Mouse (Mus musculus) kidney, adult 18-20 months (tissue): ENCODE results near the gene Taldo1.

Source experiments
- DNase-seq: peaks from one replicate; pipeline ENCODE4 v3.0.0; 2021

The Taldo1 gene

GRCm38 (mm10) chr7:141428701-141429100, 36.7 kb downstream of the Taldo1 start:
- no peak for DNase-seq

DNA sequence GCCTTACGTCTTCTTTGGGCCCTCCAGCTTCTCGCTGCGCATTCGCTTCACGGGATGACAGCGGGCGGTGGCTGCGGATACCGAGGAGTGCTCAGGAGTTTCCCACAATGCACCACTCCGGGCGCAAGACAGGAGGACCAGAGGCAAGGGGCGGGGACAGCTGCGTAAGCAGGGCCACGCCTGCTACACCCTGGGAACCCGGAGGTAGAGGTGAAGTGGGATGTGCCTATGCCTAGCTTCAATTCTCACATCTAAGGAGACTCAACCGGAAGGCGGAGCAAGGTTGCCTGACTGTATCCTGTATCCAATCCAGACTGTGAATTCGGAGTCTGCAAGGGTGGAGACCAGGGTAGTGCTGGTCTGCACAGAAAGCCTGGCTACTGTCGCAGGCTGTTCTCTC, 37.3 kb downstream of the Taldo1 start, which contains the start of gene Cend1:
Gene Cend1 (minus strand): TSS at position 182 of the 400 bp plus-strand sequence.
- peak; percentile 43 for DNase-seq

GRCm38 (mm10) chr7:141429840-141430584, 38.0 kb downstream of the Taldo1 start:
- DNase-seq = no peak

DNA sequence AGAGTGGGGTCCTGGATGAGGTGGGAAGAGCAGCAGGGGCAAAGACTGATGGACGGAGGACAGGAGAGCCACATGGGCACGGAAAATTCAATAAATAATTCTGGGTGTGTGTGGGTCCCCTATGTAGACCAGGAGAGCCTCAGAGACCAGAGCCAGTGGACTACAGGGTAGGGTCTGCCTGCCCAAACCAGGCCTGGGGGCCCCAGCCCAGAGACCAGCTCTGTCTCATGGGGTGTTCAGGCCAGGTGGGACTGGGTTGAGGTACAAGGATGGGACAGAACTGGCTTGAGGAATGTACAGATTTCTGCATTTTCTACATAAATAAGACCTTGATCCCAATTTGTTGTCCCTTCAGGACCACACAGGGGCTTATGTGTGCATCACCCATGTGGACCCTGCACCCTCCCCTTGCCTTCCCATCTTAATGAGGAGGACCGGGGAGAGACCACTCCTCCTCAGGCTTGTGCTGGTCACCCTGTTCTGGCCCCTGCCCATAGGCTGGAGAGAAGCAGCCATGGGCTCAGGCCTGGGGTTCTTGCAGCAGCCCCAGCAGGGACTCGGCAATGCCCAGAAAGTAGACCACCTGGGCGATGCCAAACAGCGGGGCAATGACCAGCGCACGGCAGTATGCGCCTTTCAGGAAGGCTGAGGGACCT, 38.7 kb downstream of the Taldo1 start:
- no peak for DNase-seq

DNA sequence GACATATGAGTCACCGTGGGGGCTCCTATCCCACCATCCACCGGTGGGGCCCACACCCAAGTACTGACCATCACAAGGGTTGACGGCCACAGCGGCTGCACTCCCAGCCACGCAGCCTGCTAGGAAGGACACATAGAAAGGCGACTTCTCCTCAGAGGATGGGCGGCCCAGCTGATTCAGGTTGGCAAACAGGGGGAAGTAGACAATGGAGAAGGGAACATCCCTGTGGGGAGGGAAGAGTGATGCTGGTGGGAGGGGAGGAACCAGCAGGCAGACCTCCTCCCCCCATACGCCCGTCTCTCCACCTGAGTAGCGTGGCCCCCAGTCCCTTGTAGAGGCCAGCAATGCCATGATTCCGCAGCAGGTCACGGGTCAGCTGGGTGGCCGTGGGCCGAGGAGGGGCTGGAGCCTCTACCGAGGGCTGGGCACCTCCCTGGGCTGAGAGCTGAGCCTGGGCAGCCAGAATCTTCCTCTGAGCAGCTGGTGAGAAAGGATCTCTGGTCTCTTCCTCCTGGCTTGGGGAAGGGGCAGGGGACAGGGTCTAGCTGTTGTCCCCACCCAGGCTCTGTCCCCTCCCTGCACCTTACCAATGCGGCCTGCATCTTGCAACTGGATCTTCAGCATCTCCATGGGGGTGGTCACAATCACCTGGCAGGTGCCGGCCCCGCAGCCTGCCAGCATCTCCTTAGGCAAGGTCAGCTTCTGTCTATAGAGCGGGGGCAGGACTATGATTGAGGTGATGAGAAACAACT, 39.6 kb downstream of the Taldo1 start:
- no peak for DNase-seq

DNA sequence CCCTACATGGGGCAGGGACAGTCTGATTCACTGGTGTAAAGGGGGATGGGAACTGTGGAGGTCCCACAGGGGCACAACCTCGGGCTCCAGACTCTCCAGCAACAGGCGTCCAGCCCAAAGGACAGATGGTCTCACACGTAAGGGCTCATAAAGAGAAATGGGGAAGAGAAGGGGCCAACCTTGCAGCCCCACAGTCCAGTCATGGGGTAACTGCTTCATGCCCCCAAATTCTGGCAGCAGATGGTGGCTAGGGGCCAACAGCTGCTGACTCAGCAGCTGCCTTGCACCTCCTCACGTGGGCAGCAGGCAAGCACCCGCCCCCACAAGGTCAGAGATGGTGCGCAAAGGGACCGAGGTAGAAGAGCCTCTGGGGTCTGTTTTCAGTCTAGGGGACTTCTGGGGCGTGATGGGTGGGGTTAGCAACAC, 40.2 kb downstream of the Taldo1 start:
- peak; percentile 59 for DNase-seq

DNA sequence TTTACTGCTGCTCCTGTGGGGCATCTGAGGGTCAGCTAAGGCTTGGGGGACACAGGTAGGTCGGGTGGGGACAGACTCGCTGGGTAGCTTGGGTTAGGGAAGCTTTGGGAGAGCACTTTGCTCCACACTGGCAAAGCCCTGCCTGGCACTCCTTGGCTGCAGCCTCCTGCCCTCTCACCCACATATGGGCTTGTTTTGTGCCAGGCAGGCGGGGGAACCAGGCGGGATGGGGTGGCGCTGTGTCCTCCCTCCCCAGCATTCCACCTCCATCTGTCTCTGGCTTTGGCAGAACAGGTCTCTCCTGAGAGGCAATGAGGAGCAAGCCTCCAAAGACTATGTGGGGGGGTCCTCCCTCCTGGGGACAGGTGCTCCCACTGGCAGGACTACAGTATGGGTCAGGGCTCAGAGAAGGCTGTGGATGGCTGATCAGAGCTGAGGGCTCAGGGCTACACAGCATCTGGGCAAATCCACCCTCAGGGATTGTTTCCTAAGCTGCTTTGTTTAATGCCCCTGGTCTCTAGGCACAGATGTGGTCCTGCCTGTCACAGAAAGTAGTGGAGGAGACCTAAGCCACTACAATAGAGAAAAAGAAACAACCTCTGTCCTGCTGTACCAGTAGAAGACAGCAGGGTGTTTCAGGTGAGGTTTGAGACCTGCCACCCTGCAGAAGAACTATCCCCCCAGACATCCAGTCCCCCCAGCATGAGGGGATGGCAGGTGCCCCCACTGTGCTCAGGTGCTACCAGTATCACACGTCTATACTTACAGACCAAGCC, 40.9 kb downstream of the Taldo1 start:
- peak; percentile 72 for DNase-seq

- no peak for DNase-seq
Measured at GRCm38 (mm10) chr7:141433517-141434400, 41.8 kb downstream of the Taldo1 start.

DNA sequence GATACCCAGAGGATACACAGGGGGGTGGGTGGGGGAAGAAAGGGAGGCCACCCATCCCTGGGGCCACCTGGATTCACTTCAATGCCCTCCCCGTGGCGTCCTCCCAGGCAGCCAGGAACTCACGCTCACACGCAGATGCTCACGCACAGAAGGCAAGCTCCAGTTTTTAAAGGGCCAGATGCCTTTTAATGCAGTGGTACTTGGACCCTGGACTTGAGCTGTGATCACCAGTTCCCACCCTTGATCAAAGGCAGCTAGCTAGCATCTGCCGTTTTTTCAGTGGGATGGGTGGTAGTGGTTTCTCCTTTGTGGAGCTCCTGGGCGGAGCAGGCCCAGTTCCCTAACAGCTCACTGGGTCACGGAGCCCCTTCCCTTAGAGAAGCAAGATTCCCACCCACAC, 42.5 kb downstream of the Taldo1 start:
- no peak for DNase-seq

DNA sequence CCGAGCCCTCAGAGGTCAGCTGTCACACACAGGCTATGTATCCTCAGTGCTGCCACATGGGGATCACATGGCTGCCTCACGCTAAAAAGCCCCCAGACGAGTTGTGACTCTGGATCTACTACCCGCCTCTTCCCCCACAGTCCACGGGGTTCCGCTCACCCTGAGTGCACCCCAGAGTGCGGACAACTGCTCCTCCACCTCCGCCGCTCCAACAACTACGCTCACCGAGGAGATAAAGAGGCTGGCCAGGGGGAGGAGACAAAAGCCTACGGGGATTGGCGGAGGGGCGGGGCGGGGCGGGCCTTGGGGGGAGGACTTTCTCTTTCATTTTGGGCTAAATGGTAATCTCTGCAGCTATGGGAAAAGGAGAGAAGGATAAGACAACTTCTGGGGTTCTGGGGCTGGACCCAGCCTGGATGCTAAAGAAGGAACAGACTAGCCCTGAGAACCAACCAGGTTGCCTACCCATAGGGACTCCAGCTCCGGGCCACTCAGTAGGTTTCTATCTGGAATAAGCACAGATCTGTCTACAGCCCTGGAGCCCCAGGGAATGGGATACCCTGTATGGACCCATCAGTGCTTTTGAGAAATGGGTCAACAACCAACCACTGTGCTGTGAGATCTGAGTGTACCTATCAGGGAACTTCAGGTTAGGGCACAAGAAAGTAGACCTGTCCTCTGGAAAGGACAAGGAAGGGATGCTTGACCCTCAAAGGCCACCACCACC, 43.3 kb downstream of the Taldo1 start:
- peak; percentile 68 for DNase-seq

DNA sequence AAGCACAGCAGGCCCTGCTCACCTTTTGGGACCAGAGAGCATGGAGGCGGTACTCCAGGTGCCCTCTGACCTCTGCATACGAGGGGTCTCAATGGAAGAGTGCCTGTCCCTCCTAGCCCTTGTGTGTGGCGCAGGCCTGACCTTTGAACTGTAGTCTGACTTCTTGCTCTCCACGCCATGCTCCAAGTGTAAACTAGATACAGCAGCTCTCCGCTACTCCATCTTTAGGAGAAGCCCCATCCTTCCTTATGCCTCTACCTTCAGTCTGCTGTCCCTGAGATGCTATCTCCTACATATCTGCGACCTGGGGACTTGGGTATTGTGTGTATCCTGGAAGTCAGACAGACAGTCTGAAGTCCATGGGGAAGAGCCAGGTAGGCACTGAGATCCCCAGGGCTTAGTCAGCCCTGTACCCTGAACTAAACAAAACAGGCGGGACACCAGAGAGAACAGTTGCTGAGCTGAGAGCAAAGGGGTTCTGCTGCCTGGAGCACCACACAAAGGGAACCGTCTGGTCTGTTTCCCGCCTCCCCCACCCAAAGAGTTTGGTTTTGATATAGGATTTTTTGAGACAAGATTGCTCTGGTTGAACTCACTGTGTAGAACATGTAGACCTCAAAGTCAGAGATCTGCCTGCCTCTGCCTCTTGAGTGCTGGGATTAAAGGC, 44.0 kb downstream of the Taldo1 start:
- no peak for DNase-seq

DNA sequence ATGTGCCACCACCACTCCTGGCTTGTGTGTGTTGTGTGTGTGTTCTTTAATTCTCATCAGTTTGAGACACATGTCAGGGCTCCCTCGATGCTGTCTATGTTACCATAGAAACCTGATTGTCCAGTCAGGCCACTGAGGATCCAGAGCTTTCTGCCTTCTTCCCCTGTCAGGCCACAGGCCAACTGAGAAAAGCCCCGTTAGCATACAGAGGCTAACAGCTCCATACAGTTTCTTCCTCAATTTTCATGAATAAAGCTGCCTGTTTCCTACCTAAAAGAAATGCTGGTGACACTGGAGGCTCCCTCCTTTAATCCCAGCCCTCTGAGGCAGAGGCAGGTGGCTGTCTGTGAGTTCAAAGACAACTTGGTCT, 44.5 kb downstream of the Taldo1 start:
- DNase-seq = no peak

DNA sequence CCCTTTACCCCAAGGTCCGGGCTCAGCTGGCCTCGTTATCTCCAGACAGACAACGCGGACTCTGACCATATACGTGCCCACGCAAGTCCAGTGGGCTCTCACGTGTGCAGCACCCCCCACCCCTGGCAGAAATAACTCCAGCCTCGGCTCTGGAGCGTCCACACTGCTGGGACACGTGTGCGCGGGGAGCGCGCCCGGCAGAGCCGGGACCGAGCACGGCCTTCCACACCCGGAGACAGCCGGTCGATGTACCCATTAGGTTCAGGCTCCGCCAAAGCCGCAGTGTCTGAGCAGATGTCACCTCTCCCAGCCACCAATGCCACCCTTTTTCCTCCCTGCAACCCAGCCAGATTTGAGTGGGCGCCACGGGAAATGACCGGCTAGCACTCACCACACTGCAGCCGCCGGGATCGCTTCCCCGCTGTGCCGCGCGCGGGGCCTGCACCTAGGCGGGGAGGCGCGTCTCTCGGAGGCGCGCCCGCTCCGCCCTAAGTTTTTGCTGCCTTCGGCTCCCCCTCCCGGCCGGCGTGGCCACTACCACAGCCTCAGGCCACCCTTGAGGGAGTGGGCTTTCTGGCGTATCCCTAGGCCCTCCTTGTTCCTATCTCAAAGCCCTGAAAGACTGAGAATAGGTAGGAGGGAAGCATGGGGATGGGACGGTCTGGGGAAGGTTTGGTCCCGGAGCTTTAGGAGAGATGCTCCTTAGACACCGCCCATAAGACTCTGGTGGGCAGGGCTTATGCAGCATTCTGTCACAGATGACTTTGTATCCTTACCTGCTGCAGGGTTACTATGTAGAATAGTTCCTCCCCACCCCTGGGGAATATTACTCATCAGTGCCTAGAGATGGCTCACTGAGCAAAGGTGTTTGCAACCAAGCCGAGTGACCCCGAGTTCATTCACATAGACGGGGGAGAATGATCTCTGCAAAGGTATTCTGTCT, 45.5 kb downstream of the Taldo1 start, which contains the start of gene Slc25a22:
Gene Slc25a22 (minus strand): TSS at position 715 of the 943 bp plus-strand sequence.
- peak; percentile 88 for DNase-seq

DNA sequence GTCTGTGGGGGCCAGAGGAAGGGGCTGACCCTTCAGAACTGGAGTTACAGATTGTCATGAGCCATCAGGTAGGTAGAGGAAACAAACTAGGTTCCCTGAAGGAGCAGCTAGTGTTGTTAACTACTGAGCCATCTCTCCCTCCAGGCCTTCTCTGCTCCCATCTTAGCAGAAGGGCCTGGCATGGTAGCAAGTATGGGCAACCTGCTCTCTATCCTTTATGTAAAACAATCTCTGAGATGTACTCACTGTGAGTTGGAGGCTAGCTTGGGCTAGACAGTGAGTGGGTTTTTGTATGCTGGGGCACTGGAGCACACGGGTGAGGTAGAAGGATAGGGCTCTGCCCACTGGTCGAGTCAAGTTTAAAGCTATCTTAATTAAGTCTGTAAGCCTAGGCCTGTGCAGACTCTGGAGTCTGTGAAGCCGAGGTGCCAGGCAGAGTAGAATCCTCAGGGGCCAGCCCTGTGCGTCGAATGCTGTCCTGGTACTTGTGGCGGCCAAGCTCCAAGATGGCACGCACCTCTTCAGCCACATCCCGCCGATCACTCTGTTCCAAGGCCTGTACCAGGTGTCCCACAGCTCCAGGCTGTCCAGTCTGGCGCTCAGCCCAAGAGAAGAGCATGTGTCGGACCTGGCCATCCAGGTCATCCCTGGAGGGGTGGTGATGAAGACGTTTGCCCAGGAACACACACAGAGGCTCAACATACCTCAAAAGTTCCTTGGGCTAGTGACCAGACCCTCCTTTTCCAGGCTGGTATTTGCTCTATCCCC, 46.4 kb downstream of the Taldo1 start:
- no peak for DNase-seq

DNA sequence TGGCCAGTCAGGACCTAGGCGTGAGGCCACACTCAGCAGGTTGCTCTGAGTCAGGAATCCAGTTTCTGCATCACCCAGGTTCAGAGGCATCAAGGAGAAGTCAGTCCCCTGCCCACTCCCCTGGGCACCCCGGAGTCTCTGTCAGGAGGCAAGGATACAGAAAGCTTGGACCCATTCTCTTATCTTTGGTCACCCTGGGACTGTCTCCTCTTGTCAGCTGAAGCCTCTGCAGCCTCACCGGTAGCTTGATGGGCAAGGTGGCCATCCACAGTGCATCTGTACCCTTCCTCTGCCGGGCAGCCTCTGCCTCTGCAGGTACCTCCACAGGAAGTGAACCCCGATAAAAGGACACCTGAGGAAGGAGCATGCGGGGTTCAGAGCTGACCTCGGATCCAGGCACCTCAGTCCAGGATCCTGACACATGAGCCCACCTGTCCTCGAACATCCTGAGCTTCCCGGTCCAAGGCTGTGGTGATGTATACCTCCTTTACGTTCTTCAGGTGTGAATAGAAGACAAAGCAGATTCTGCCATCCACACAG, 47.2 kb downstream of the Taldo1 start:
- DNase-seq = no peak

- DNase-seq = no peak
Measured at GRCm38 (mm10) chr7:141439811-141440210, 47.8 kb downstream of the Taldo1 start.

- peak; percentile 72 for DNase-seq
Measured at GRCm38 (mm10) chr7:141440613-141441012, 48.6 kb downstream of the Taldo1 start.

GRCm38 (mm10) chr7:141441460-141441859, 49.5 kb downstream of the Taldo1 start:
- DNase-seq = no peak
